In the genomic region with DNA sequence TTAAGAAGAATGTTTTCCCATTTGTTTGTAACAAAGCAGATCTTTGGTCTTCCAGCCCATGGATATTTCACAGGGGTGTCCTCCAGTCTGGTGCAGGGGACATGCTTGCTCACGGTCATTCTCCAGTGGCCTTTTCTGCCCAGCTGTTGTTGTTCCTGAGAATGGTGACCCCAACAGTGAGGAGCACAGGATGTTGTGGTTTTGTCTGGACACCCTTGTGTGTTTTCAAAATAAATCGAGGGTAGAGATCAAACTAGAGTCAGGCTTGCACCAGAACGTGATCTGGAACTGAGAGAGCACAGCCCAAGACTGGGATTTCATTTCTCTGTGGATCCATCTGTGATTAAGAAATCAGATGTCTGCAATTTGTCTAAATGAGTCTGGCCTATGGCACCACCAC, we compare ENCODE assay signal across 28 mouse cellular contexts. TPM values are rescaled to one million over a fixed set of nuclear protein-coding genes. Genes with fewer than 3 reads are reported as not detected.
A peak's percentile ranks its signal among the peaks of the same experiment; 100 is the strongest.
DNase-seq lines count a peak whose midpoint lies in the region; ATAC-seq and TF ChIP-seq lines count a peak whose summit lies in the region.
"Had no signal": no experiment of that assay in that cellular context is flagged by ENCODE, and none has a peak within 500 bp of the region (broad histone marks: within the 10 kb centered on the region; RNA-seq: fewer than 3 reads in every experiment).

No protein-coding gene starts in this region.

- H3K4me2 ChIP-seq in kidney, embryonic 14.5 days (replicated peaks; ENCODE audit: low read depth, low read length) = no peak overlapping the region
- no peak overlapping the region for H3K4me2 ChIP-seq in lung, postnatal 0 days (replicated peaks; ENCODE audit: low read depth, low read length)
- H3K4me2 ChIP-seq: heart, embryonic 15.5 days; hindbrain, embryonic 12.5 days; lung, embryonic 15.5 days; midbrain, embryonic 13.5 days; neural tube, embryonic 13.5 days; stomach, embryonic 15.5 days had no signal

- H3K9ac ChIP-seq in kidney, embryonic 14.5 days (ENCODE audit: low read depth, low read length) = no peak overlapping the region
- H3K9ac ChIP-seq in lung, postnatal 0 days (replicated peaks; ENCODE audit: low read depth) = no peak overlapping the region
- H3K9ac ChIP-seq: heart, embryonic 15.5 days; hindbrain, embryonic 12.5 days; liver, embryonic 14.5 days; lung, embryonic 15.5 days; midbrain, embryonic 13.5 days; neural tube, embryonic 13.5 days; stomach, embryonic 15.5 days had no signal

- no peak for TF ChIP-seq POLR2A in brain, embryonic 14.5 days (IDR thresholded peaks at IDR 0.05; ENCODE audit: borderline replicate concordance, extremely low read depth, insufficient read depth, insufficient read length, poor library complexity, severe bottlenecking)
- no peak for TF ChIP-seq POLR2A in thymus, adult 2 months (IDR thresholded peaks at IDR 0.05; ENCODE audit: control insufficient read depth, extremely low read depth, insufficient read depth, low read length, poor library complexity)

- H3K9me3 ChIP-seq in kidney, embryonic 14.5 days (ENCODE audit: control insufficient read depth, low read length) = no peaks in the 10 kb centered on the region
- H3K9me3 ChIP-seq in lung, postnatal 0 days (ENCODE audit: low read length) = no peaks in the 10 kb centered on the region
- no peaks in the 10 kb centered on the region for H3K9me3 ChIP-seq in midbrain, embryonic 10.5 days (replicated peaks)
- H3K9me3 ChIP-seq: G1E; heart, embryonic 10.5 days; heart, embryonic 15.5 days; hindbrain, embryonic 12.5 days; lung, embryonic 15.5 days; midbrain, embryonic 13.5 days; neural tube, embryonic 13.5 days; stomach, embryonic 15.5 days had no signal

- no peaks in the 10 kb centered on the region for H3K27me3 ChIP-seq in kidney, embryonic 14.5 days (ENCODE audit: control insufficient read depth, insufficient read depth, low read length)
- no peaks in the 10 kb centered on the region for H3K27me3 ChIP-seq in lung, postnatal 0 days (replicated peaks; ENCODE audit: insufficient read depth, low read length)
- H3K27me3 ChIP-seq in thymus, adult 2 months (ENCODE audit: control insufficient read depth, insufficient read depth, low read length) = no peaks in the 10 kb centered on the region
- no peaks in the 10 kb centered on the region for H3K27me3 ChIP-seq in midbrain, embryonic 10.5 days (ENCODE audit: low read depth, poor library complexity, severe bottlenecking)
- H3K27me3 ChIP-seq: heart, embryonic 15.5 days; hindbrain, embryonic 12.5 days; lung, embryonic 15.5 days; megakaryocyte, embryonic 14.5 days; midbrain, embryonic 13.5 days; neural tube, embryonic 13.5 days; stomach, embryonic 15.5 days had no signal

- WGBS in kidney, embryonic 14.5 days = 48% methylated on average over 3 of the region's 3 CpGs
- WGBS in lung, postnatal 0 days = 22% methylated on average over 3 of the region's 3 CpGs
- 50% methylated on average over 3 of the region's 3 CpGs for WGBS in thymus, adult 2 months
- WGBS in midbrain, embryonic 10.5 days = 72% methylated on average over 3 of the region's 3 CpGs

- no peaks in the 10 kb centered on the region for H3K36me3 ChIP-seq in kidney, embryonic 14.5 days (ENCODE audit: control insufficient read depth, insufficient read depth, low read length)
- no peaks in the 10 kb centered on the region for H3K36me3 ChIP-seq in lung, postnatal 0 days (ENCODE audit: insufficient read depth, low read length)
- no peaks in the 10 kb centered on the region for H3K36me3 ChIP-seq in thymus, adult 2 months (ENCODE audit: control insufficient read depth, insufficient read depth, low read length)
- no peaks in the 10 kb centered on the region for H3K36me3 ChIP-seq in midbrain, embryonic 10.5 days
- H3K36me3 ChIP-seq: G1E; heart, embryonic 10.5 days; heart, embryonic 15.5 days; hindbrain, embryonic 12.5 days; lung, embryonic 15.5 days; midbrain, embryonic 13.5 days; neural tube, embryonic 13.5 days; stomach, embryonic 15.5 days had no signal

- TF ChIP-seq EP300 in lung, postnatal 0 days (IDR thresholded peaks at IDR 0.05) = no peak

- DNase-seq in kidney, adult 11 months = peak; percentile 49
- DNase-seq in lung, postnatal 0 days (ENCODE audit: low spot score) = peak; percentile 41
- DNase-seq in lung, postnatal 4 days = no peak
- DNase-seq in brain, embryonic 14.5 days (ENCODE audit: low read depth) = peak; percentile 6
- peak; percentile 37 to 69 for DNase-seq in kidney, postnatal 25 days
- DNase-seq in thymus, adult 2 months = no peak
- no peak for DNase-seq in midbrain, embryonic 10.5 days (ENCODE audit: low spot score)
- DNase-seq: adrenal gland, postnatal 14 days; cerebellum, adult 2 months; cerebellum, postnatal 14 days; gastrocnemius, postnatal 14 days; liver; retina, postnatal 1 day; right cerebral cortex, postnatal 14 days; thymus, postnatal 14 days had no signal

- no peak overlapping the region for H3K4me3 ChIP-seq in kidney, embryonic 14.5 days (ENCODE audit: low read length)
- no peak overlapping the region for H3K4me3 ChIP-seq in lung, postnatal 0 days (ENCODE audit: low read depth, low read length)
- no peak overlapping the region for H3K4me3 ChIP-seq in thymus, adult 2 months (ENCODE audit: control insufficient read depth, insufficient read depth, low read length)
- no peak overlapping the region for H3K4me3 ChIP-seq in midbrain, embryonic 10.5 days
- H3K4me3 ChIP-seq: erythroblast, embryonic 14.5 days; heart, embryonic 10.5 days; heart, embryonic 15.5 days; hindbrain, embryonic 12.5 days; lung, embryonic 15.5 days; megakaryocyte, embryonic 14.5 days; midbrain, embryonic 13.5 days; neural tube, embryonic 13.5 days; stomach, embryonic 15.5 days had no signal

- no peak overlapping the region for H3K27ac ChIP-seq in kidney, embryonic 14.5 days (ENCODE audit: low read depth, low read length)
- H3K27ac ChIP-seq in lung, postnatal 0 days (ENCODE audit: low read length) = 0 out of 2 replicates have a peak overlapping the region, but pooled peaks have one; percentile 14
- H3K27ac ChIP-seq in thymus, adult 2 months (ENCODE audit: control insufficient read depth, insufficient read depth, low read length) = no peak overlapping the region
- H3K27ac ChIP-seq in midbrain, embryonic 10.5 days (replicated peaks) = no peak overlapping the region
- H3K27ac ChIP-seq: heart, embryonic 10.5 days; heart, embryonic 15.5 days; hindbrain, embryonic 12.5 days; liver, embryonic 14.5 days; lung, embryonic 15.5 days; midbrain, embryonic 13.5 days; neural tube, embryonic 13.5 days; stomach, embryonic 15.5 days had no signal

- H3K4me1 ChIP-seq in kidney, embryonic 14.5 days (ENCODE audit: control insufficient read depth, insufficient read depth, low read length) = no peaks in the 10 kb centered on the region
- H3K4me1 ChIP-seq in lung, postnatal 0 days (ENCODE audit: insufficient read depth, low read depth, low read length) = no peaks in the 10 kb centered on the region
- H3K4me1 ChIP-seq in thymus, adult 2 months (replicated peaks; ENCODE audit: control insufficient read depth, insufficient read depth, low read length) = no peaks in the 10 kb centered on the region
- no peaks in the 10 kb centered on the region for H3K4me1 ChIP-seq in midbrain, embryonic 10.5 days
- H3K4me1 ChIP-seq: heart, embryonic 10.5 days; heart, embryonic 15.5 days; hindbrain, embryonic 12.5 days; lung, embryonic 15.5 days; midbrain, embryonic 13.5 days; neural tube, embryonic 13.5 days; stomach, embryonic 15.5 days had no signal

- no peak for TF ChIP-seq CTCF in lung, postnatal 0 days (IDR thresholded peaks at IDR 0.05)
- TF ChIP-seq CTCF in brain, embryonic 14.5 days (IDR thresholded peaks at IDR 0.05; ENCODE audit: borderline replicate concordance, extremely low read depth, insufficient read depth, insufficient read length) = no peak
- no peak for TF ChIP-seq CTCF in thymus, adult 2 months (IDR thresholded peaks at IDR 0.05; ENCODE audit: borderline replicate concordance, control insufficient read depth, extremely low read depth, insufficient read depth, low read length, poor library complexity)

- no peak for ATAC-seq in kidney, embryonic 14.5 days (ENCODE audit: low FRiP score, low TSS enrichment)
- ATAC-seq in lung, postnatal 0 days = peak; percentile 60
- ATAC-seq: intestine, embryonic 16.5 days; midbrain, embryonic 13.5 days had no signal

RNA-seq across cellular contexts. Expression of a gene that starts 40.2 kb away (rescaled TPM):
- 2.5 and 3.9 TPM in 2 replicates for polyA plus RNA-seq in kidney, embryonic 14.5 days (2014; fragmentation: Nextera tagmentation; extraction: Ambion mirVana)
- polyA plus RNA-seq in lung, postnatal 0 days (2015; fragmentation: Nextera tagmentation; extraction: Ambion mirVana) = 3.0 and 4.0 TPM in 2 replicates
- 3.1 and 7.3 TPM in 2 replicates for polyA plus RNA-seq in brain, embryonic 14.5 days (2012; rRNA removed)
- 4.1 and 4.4 TPM in 2 replicates for polyA plus RNA-seq in thymus, adult 2 months (2012; rRNA removed)
- polyA plus RNA-seq in midbrain, embryonic 10.5 days (2016; fragmentation: Nextera tagmentation; extraction: Ambion mirVana) = 6.3 and 6.5 TPM in 2 replicates
- polyA plus RNA-seq: erythroblast, embryonic 14.5 days; G1E had no signal

Comparison
In these comparisons a context has a peak if more than half of its experiments do, and no peak if none do; other contexts are left out.
1. DNase-seq: peak in kidney, adult 11 months (single experiment), lung, postnatal 0 days (single experiment), brain, embryonic 14.5 days (single experiment) and kidney, postnatal 25 days (2 of 2); none in lung, postnatal 4 days (0 of 2), thymus, adult 2 months (single experiment) and midbrain, embryonic 10.5 days (single experiment).